Mouse (Mus musculus) frontal cortex, postnatal 36 days (tissue): ENCODE results near the gene Gdpgp1.

ENCODE experiments used
- DNase-seq, 2 experiments: peaks; one replicate each; pipeline ENCODE4 v3.0.0; 2022; ENCODE audit warnings: low spot score in 2 of 2

Gene Gdpgp1

GRCm38 (mm10) chr7:80280998-80281397 lies 48.3 kb downstream of the Gdpgp1 start:
- no peak for DNase-seq

DNA sequence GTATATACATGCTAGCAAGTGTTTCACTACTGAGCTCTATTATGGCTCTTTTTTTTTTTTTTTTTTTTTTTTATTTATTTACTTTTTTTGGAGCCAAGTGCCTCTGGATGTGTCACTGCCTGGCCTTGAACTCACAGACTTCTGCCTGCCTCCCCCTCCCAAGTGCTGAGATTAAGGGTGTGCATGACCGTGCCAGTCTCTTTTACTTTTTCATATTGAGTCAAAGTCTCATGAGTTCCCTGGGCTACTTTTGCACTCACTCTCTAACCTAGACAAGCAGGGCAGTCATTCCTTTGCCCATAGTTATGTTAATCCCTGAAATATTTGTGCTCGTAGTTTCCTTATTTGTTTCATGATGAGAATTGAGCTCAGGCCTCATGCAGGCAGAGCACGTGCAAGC lies 49.0 kb downstream of the Gdpgp1 start:
- no peak for DNase-seq

- DNase-seq = no peak
These were observed 50.7 kb downstream of the Gdpgp1 start for GRCm38 (mm10) chr7:80283226-80283918.

- DNase-seq = no peak
These were observed 51.7 kb downstream of the Gdpgp1 start for GRCm38 (mm10) chr7:80284391-80284790.

DNA sequence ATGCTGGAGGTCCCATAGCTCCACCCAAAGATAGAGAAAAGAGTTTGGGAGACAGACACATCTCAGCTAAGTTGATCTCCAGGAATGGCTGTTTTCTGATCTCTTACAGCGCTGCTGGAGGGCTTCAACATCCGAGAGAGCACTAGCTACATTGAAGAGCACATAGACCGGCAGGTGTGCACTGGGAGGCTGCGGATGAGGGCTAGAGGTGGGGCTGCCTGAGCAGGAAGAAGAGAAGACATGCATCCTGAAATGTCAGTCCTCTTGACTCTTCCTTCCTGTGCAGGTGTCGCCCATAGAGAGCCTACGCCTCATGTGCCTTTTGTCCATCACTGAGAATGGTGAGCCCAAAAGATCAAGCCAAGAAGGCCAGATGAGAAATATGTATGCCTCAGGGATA lies 53.1 kb downstream of the Gdpgp1 start:
- DNase-seq = no peak

DNA sequence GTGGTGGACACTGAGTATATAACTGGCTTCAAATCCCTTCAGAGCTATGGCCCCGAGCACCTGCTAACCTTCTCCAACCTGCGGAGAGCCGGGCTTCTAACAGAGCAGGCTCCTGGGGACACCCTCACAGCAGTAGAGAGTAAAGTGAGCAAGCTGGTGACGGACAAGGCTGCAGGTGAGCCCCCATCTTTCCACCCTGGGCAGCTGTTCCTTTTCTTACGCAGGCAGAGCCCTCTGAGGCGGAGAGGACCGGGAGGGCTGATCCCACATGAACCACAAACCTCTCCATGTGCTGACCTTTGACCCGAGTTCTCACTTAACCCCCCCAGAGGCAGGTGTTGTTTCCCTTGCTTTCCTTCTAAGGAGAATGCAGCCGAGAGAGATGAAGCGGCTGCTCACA lies 55.1 kb downstream of the Gdpgp1 start:
- DNase-seq = no peak
